Mouse (Mus musculus): ENCODE measurements around the gene Zfp61. TPM values are rescaled to one million over a fixed set of nuclear protein-coding genes. Genes with fewer than 3 reads are reported as not detected.

The Zfp61 gene
- polyA plus RNA-seq (2014; fragmentation: Nextera tagmentation; extraction: Ambion mirVana) = 37.1 and 40.8 TPM in 2 replicates

DNA sequence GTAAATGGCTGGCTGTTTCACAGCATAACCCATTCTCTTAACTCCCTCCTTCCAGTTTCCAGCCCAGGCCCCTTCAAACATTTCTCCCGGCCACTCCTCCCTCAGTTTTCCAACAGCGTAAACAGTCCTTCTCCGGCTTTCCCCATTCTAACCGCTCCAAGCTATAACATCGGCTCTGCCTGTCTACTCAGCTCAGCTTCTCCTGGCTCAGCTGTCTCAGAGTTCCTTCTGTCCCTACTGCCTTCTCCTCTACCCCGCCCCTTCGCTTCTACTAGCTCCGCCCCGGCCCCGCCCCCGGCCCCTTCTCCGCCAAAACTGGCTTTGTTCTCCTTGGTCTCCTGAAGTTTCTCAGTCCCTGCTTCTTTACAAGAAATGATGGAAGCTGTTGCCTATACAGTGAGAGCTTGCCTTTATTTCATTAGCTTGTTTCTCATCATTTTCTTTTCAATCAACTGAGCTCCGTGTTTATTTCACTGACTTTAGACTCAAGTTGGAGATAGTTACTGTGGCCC is at the start of gene Zfp61:
Gene Zfp61 (minus strand): TSS at position 462 of the 512 bp plus-strand sequence.
- Histone ChIP-seq H3K9ac (ENCODE audit: low read length) (peak within 1 kb of the TSS; percentile 72), H3K36me3 (ENCODE audit: control insufficient read depth, insufficient read depth, low read length) (peaks cover 9% of the 10 kb centered on the region), H3K4me3 (ENCODE audit: low read depth, low read length) (peak within 1 kb of the TSS; percentile 51), H3K4me2 (peak within 1 kb of the TSS; percentile 89), H3K4me1 (ENCODE audit: control insufficient read depth, insufficient read depth, low read length) (peaks cover 15% of the 10 kb centered on the region), H3K27ac (ENCODE audit: low read depth, low read length) (peak within 1 kb of the TSS; percentile 30; the same call in 1 of the 2 replicates), H3K9me3 (ENCODE audit: control insufficient read depth, low read length) (no peaks in the 10 kb centered on the region), H3K27me3 (ENCODE audit: control insufficient read depth, insufficient read depth, low read length) (no peaks in the 10 kb centered on the region)
- DNase-seq (ENCODE audit: low spot score, missing footprints) (peak; percentile 98), ATAC-seq (ENCODE audit: low FRiP score) (peak; percentile 70)
- 2% methylated on average over 13 of the region's 13 CpGs for WGBS

DNA sequence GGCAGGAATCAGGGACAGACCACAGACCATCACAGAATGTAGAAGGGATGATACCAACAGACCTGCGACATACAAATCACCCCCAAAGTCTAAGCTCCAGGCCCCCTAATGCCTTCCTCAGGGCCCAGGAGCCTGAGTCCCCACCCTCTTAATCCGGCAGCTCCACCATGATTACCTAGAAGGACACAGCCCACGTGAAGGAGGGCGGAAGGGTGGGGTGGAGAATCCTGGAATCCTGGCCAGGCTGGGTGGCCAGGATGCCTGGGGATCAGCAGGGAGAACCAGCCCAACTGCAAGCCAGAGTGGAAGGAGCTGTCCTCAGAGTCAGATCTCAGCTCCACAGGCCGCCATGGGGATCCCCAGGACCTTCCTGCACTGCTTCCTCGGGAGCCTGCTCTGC is 47.9 kb upstream of the Zfp61 start, which contains the start of gene Lypd5:
Gene Lypd5 (plus strand): TSS at position 301 of the 400 bp plus-strand sequence.
- H3K36me3 ChIP-seq (ENCODE audit: control insufficient read depth, insufficient read depth, low read length) = no peaks in the 10 kb centered on the region
- no peak within 1 kb of the TSS for H3K27ac ChIP-seq (ENCODE audit: low read depth, low read length)
- ATAC-seq (ENCODE audit: low FRiP score) (no peak), DNase-seq (ENCODE audit: low spot score, missing footprints) (no peak)
- H3K9ac ChIP-seq (ENCODE audit: low read length) = no peak within 1 kb of the TSS
- 41% methylated on average over 6 of the region's 6 CpGs for WGBS
- no peaks in the 10 kb centered on the region for H3K9me3 ChIP-seq (ENCODE audit: control insufficient read depth, low read length)
- H3K4me3 ChIP-seq (ENCODE audit: low read depth, low read length) = no peak within 1 kb of the TSS
- no peak within 1 kb of the TSS for H3K4me2 ChIP-seq
- no peaks in the 10 kb centered on the region for H3K27me3 ChIP-seq (ENCODE audit: control insufficient read depth, insufficient read depth, low read length)
- H3K4me1 ChIP-seq (ENCODE audit: control insufficient read depth, insufficient read depth, low read length) = no peaks in the 10 kb centered on the region

DNA sequence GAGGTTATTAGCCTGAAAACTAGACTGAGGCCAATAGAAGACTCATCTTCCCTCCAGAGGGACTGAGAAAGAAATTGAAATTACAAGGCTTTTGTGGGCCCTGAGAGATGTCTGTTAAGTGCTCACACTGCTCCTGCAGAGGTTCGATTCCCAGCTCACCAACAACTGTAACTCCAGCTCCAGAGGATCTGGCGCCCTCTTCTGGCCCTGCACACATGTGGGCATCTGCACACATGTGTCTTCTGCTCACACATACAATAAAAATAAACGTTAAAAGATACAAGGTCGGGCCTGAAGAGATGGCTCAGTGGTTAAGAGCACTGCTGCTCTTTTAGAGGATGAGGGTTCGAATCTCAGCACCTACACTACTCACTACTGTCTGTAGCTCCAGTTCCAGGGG is 45.4 kb upstream of the Zfp61 start:
- H3K4me2 ChIP-seq = no peak overlapping the region
- ATAC-seq (ENCODE audit: low FRiP score) = no peak
- no peak overlapping the region for H3K9ac ChIP-seq (ENCODE audit: low read length)
- no peaks in the 10 kb centered on the region for H3K27me3 ChIP-seq (ENCODE audit: control insufficient read depth, insufficient read depth, low read length)
- no peak for DNase-seq (ENCODE audit: low spot score, missing footprints)
- no peaks in the 10 kb centered on the region for H3K4me1 ChIP-seq (ENCODE audit: control insufficient read depth, insufficient read depth, low read length)
- no peaks in the 10 kb centered on the region for H3K9me3 ChIP-seq (ENCODE audit: control insufficient read depth, low read length)
- no peak overlapping the region for H3K4me3 ChIP-seq (ENCODE audit: low read depth, low read length)
- no peaks in the 10 kb centered on the region for H3K36me3 ChIP-seq (ENCODE audit: control insufficient read depth, insufficient read depth, low read length)
- 67% methylated on average over 5 of the region's 5 CpGs for WGBS
- no peak overlapping the region for H3K27ac ChIP-seq (ENCODE audit: low read depth, low read length)

DNA sequence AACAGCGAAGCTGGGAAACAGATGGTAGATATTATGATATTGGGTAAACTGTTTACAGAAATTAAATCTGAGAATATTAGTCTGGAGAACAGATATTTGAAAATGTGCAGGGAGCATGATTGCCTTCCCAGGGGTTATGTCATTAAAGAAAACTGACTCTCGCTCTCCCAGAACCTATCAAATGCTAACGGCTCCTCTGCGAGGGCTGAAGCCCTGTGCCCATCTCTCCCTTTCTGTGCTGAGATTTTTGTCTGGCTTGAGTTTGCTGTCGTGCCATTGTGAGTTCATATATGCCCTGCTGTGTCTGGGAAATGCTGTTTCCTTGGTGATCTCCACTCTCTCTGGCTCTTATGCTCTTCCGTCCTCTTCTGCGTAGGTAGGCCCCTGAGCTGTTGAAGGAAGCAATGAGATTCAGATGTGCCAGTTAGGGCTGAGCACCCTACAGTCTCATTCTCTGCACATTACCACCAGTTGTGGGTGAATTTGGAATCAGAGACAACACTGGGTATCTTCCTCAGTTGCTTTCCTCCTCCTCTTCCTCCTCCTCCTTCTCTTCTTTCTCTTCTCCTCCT is 42.8 kb upstream of the Zfp61 start:
- ATAC-seq (ENCODE audit: low FRiP score) (no peak), DNase-seq (ENCODE audit: low spot score, missing footprints) (no peak)
- no peaks in the 10 kb centered on the region for H3K36me3 ChIP-seq (ENCODE audit: control insufficient read depth, insufficient read depth, low read length)
- 74% methylated on average over 7 of the region's 7 CpGs for WGBS
- H3K9me3 ChIP-seq (ENCODE audit: control insufficient read depth, low read length) = no peaks in the 10 kb centered on the region; the same call in 1 of the 2 replicates
- H3K4me1 ChIP-seq (ENCODE audit: control insufficient read depth, insufficient read depth, low read length) = no peaks in the 10 kb centered on the region
- no peak overlapping the region for H3K4me2 ChIP-seq
- no peak overlapping the region for H3K4me3 ChIP-seq (ENCODE audit: low read depth, low read length)
- no peak overlapping the region for H3K27ac ChIP-seq (ENCODE audit: low read depth, low read length)
- H3K27me3 ChIP-seq (ENCODE audit: control insufficient read depth, insufficient read depth, low read length) = no peaks in the 10 kb centered on the region
- H3K9ac ChIP-seq (ENCODE audit: low read length) = no peak overlapping the region

DNA sequence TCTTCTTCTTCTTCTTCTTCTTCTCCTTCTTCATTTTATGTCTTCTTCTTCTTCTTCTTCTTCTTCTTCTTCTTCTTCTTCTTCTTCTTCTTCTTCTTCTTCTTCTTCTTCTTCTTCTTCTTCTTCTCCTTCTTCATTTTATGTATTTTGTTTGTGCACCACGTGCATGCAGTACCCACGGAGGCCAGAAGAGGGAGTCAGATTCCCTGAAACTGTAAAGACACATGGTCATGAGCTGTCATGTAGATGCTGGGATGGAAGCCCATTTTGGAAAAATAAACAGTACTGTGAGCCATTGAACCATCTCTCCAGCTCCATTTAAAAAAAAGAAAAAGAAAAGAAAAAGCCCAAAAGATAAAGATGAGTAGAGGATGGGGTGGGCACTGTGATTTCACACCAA is 37.2 kb upstream of the Zfp61 start:
- no peak overlapping the region for H3K27ac ChIP-seq (ENCODE audit: low read depth, low read length)
- DNase-seq (ENCODE audit: low spot score, missing footprints) = no peak
- H3K27me3 ChIP-seq (ENCODE audit: control insufficient read depth, insufficient read depth, low read length) = peaks cover 2% of the 10 kb centered on the region; the same call in 1 of the 2 replicates
- H3K9me3 ChIP-seq (ENCODE audit: control insufficient read depth, low read length) = no peaks in the 10 kb centered on the region; the same call in 1 of the 2 replicates
- 39% methylated on average over 2 of the region's 2 CpGs for WGBS
- H3K9ac ChIP-seq (ENCODE audit: low read length) = no peak overlapping the region
- H3K4me3 ChIP-seq (ENCODE audit: low read depth, low read length) = no peak overlapping the region
- no peaks in the 10 kb centered on the region for H3K4me1 ChIP-seq (ENCODE audit: control insufficient read depth, insufficient read depth, low read length)
- H3K4me2 ChIP-seq = no peak overlapping the region
- ATAC-seq (ENCODE audit: low FRiP score) = no peak
- H3K36me3 ChIP-seq (ENCODE audit: control insufficient read depth, insufficient read depth, low read length) = no peaks in the 10 kb centered on the region

DNA sequence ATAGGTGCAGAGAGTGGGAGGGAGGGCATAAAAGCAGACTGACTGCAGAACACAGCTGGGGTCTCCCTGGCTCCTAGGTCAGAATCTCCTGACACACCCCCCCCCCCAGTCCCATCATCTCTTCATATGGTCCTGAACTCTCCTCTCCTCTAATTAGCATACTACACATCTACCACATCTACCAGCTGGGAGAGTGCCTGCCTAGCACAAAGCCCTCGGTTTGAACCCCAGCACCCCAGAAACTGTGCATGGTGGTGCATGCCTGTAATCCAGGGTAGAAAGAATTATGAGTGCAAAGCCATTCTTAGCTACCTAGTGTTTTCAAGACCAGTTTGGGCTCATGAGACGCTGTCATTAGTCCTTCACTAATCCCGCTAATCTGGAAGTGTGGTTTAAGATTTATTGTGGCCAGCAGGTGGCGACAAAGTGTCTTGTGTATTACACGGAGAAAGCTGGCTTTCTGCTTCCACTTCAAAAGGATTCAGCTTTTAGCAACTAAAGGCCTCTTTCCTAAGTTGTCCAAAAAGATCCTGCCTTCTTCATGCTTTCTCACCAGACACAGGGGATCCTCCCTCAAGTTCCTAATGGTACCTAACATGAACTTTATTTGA is 34.8 kb upstream of the Zfp61 start:
- Histone ChIP-seq H3K36me3 (ENCODE audit: control insufficient read depth, insufficient read depth, low read length) (no peaks in the 10 kb centered on the region), H3K27ac (ENCODE audit: low read depth, low read length) (no peak overlapping the region), H3K9me3 (ENCODE audit: control insufficient read depth, low read length) (no peaks in the 10 kb centered on the region; the same call in 1 of the 2 replicates), H3K4me2 (no peak overlapping the region), H3K4me3 (ENCODE audit: low read depth, low read length) (no peak overlapping the region), H3K27me3 (ENCODE audit: control insufficient read depth, insufficient read depth, low read length) (peaks cover 2% of the 10 kb centered on the region; the same call in 1 of the 2 replicates), H3K9ac (ENCODE audit: low read length) (no peak overlapping the region), H3K4me1 (ENCODE audit: control insufficient read depth, insufficient read depth, low read length) (no peaks in the 10 kb centered on the region)
- peak; percentile 46; the same call in 1 of the 2 replicates for ATAC-seq (ENCODE audit: low FRiP score)
- 11% methylated on average over 5 of the region's 5 CpGs for WGBS
- peak; percentile 93 for DNase-seq (ENCODE audit: low spot score, missing footprints)

DNA sequence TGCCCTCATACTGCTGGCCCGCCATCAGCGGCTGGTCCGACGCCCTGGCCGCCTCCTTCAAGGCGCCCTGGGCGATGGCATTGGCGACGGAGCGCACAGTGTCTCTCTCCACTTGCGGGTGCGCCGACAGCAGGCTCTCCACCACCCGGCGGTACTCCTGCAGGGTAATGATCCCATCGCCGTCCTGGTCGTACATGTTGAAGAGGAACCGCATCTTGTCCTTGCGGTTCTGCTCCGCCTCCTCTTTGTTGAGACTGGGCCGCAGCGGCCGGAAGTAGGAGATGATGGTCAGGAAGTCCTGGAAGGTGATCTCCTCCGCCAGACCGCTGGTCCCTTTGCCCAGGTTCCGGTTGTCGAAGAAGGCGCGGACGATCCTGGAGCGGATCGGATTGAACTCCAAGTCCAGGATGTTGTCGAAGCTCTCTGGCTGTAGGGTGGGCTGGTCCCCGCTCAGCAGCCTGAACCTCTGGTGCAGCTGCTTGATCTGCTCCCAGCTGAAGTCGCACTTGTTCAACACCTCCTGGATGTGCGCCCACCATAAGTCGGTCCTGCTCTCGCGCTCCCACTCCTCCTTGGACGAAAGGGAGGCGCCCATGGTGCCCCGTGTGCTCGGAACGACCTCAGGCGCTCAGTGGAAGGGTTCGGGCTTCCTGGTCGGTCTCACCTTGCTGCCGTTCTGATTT is 32.4 kb upstream of the Zfp61 start, which contains the start of gene Tescl:
Gene Tescl (minus strand): TSS at position 633 of the 683 bp plus-strand sequence.
- no peak within 1 kb of the TSS for H3K27ac ChIP-seq (ENCODE audit: low read depth, low read length)
- H3K4me1 ChIP-seq (ENCODE audit: control insufficient read depth, insufficient read depth, low read length) = no peaks in the 10 kb centered on the region
- no peak within 1 kb of the TSS for H3K4me3 ChIP-seq (ENCODE audit: low read depth, low read length)
- H3K36me3 ChIP-seq (ENCODE audit: control insufficient read depth, insufficient read depth, low read length) = no peaks in the 10 kb centered on the region
- no peak within 1 kb of the TSS for H3K4me2 ChIP-seq
- WGBS = 49% methylated on average over 49 of the region's 49 CpGs
- no peak for DNase-seq (ENCODE audit: low spot score, missing footprints)
- peaks cover 2% of the 10 kb centered on the region; the same call in 1 of the 2 replicates for H3K27me3 ChIP-seq (ENCODE audit: control insufficient read depth, insufficient read depth, low read length)
- H3K9ac ChIP-seq (ENCODE audit: low read length) = no peak within 1 kb of the TSS
- no peaks in the 10 kb centered on the region; the same call in 1 of the 2 replicates for H3K9me3 ChIP-seq (ENCODE audit: control insufficient read depth, low read length)
- ATAC-seq (ENCODE audit: low FRiP score) = no peak

DNA sequence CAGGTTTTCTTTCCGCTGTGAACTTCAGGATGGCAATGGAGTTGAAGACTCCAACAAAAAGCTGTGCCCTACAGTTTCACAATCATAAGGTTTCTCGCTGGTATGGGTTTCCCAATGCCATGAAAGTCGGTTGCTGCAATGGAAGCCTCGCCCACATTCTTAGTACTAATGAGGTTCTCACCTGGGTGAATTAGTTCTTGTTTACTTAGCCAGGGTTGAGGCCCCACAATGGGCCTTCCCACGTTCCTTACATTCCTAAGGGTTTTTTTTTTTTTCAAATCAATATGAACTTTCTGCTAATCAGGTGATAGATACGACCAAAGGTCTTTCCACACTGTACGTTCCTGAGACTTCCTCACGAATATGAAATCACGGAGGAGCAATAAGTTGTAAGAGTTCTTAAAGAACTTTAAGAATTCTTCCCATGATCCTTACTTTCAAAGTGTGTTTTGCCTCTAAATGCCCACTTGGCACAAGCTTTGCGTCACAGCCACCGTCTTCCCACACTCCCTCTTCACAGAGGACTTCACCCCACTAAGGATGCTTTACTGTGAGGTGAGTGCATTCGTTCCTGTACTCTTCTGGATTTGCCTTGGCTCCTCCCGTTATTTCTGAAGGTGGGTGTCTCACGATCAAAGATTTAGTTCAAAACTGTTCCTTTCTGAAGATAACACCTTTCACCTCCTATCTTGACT is 26.4 kb upstream of the Zfp61 start:
- Histone ChIP-seq H3K27ac (ENCODE audit: low read depth, low read length) (no peak overlapping the region), H3K4me1 (ENCODE audit: control insufficient read depth, insufficient read depth, low read length) (0 out of 2 replicates have a peak, but pooled peaks cover 4% of the 10 kb centered on the region), H3K4me2 (no peak overlapping the region), H3K4me3 (ENCODE audit: low read depth, low read length) (no peak overlapping the region), H3K9me3 (ENCODE audit: control insufficient read depth, low read length) (no peaks in the 10 kb centered on the region; the same call in 1 of the 2 replicates), H3K9ac (ENCODE audit: low read length) (no peak overlapping the region), H3K27me3 (ENCODE audit: control insufficient read depth, insufficient read depth, low read length) (no peaks in the 10 kb centered on the region), H3K36me3 (ENCODE audit: control insufficient read depth, insufficient read depth, low read length) (no peaks in the 10 kb centered on the region)
- WGBS = 85% methylated on average over 14 of the region's 14 CpGs
- ATAC-seq (ENCODE audit: low FRiP score) (no peak), DNase-seq (ENCODE audit: low spot score, missing footprints) (no peak)
